Mouse (Mus musculus) limb, embryonic 11.5 days (tissue): ENCODE results near the gene Gm3183. TPM values are rescaled to one million over a fixed set of nuclear protein-coding genes. Genes with fewer than 3 reads are reported as not detected.
"Not testable (repeated sequence)": the region's sequence is repeated elsewhere in the genome, so short reads cannot be mapped to it uniquely, and the experiment has no call there.

Experiments
- ATAC-seq: fragments of 200-750 bp; cut with Nextera tagmentation; 2 replicates; pipeline ENCODE4 v1.8.0; 2017; ENCODE audit warnings: low read depth; ENCODE audit not compliant: insufficient number of reproducible peaks, low FRiP score, low TSS enrichment
- DNase-seq: peaks from one replicate; pipeline ENCODE4 v3.0.0-alpha.2; 2015; ENCODE audit warnings: low spot score
- H3K27ac ChIP-seq: fragments of 300-500 bp; sonication (generic); replicated peaks from 2 replicates; pipeline ENCODE4 v1.5.1; 2014; ENCODE audit warnings: low read depth, mild to moderate bottlenecking, low read length
- H3K27me3 ChIP-seq: fragments of 300-500 bp; sonication (generic); 2 replicates; pipeline ENCODE4 v1.6.1; 2014; ENCODE audit warnings: mild to moderate bottlenecking, low read length, mixed read lengths; ENCODE audit not compliant: control insufficient read depth, insufficient read depth
- H3K36me3 ChIP-seq: fragments of 300-500 bp; sonication (generic); 2 replicates; pipeline ENCODE4 v1.6.1; 2014; ENCODE audit warnings: mild to moderate bottlenecking, low read length, moderate library complexity, mixed read lengths; ENCODE audit not compliant: control insufficient read depth, insufficient read depth
- H3K4me1 ChIP-seq: fragments of 300-500 bp; sonication (generic); 2 replicates; pipeline ENCODE4 v1.6.1; 2014; ENCODE audit warnings: low read length, mixed read lengths; ENCODE audit not compliant: control insufficient read depth, insufficient read depth
- H3K4me2 ChIP-seq: fragments of 300-500 bp; sonication (generic); 2 replicates; pipeline ENCODE4 v1.6.1; 2014; ENCODE audit warnings: low read depth, mild to moderate bottlenecking, moderate library complexity; ENCODE audit not compliant: severe bottlenecking
- H3K4me3 ChIP-seq: fragments of 300-500 bp; sonication (generic); 2 replicates; pipeline ENCODE4 v1.5.1; 2014; ENCODE audit warnings: low read depth, low read length
- H3K9ac ChIP-seq: fragments of 300-500 bp; sonication (generic); 2 replicates; pipeline ENCODE4 v1.6.1; 2014; ENCODE audit warnings: mild to moderate bottlenecking, low read length
- H3K9me3 ChIP-seq: fragments of 300-500 bp; sonication (generic); 2 replicates; pipeline ENCODE4 v1.6.1; 2016; ENCODE audit warnings: low read length; ENCODE audit not compliant: control insufficient read depth
- WGBS: fragments of 180-500 bp; shearing (Covaris S2); extraction: QIAGEN DNeasy Blood & Tissue Kit; methylation state at CpG from one replicate; pipeline ENCODE4 v1.1.7; 2014; 5-methylcytosine and 5-hydroxymethylcytosine counted together
- polyA plus RNA-seq: library from polyadenylated mRNA; unstranded; fragments of >200 nt; fragmentation: Nextera tagmentation; extraction: Ambion mirVana; gene quantifications from 2 replicates; pipeline ENCODE4 v1.2.1, GENCODE M21; 2014

The Gm3183 gene
- not detected in 2 replicates for polyA plus RNA-seq

GRCm38 (mm10) chr5:94865136-94865535, at the start of gene Gm3183:
Gene Gm3183, plus strand, starts transcription at chr5:94865436.
- DNase-seq, H3K27ac ChIP-seq, H3K4me2 ChIP-seq, H3K36me3 ChIP-seq, H3K9me3 ChIP-seq, H3K27me3 ChIP-seq, H3K4me1 ChIP-seq, H3K4me3 ChIP-seq, ATAC-seq, H3K9ac ChIP-seq: not testable (repeated sequence)
- WGBS, result no CpG with 5 or more reads among the region's 1 CpGs

Other genes with a start within 250 kb of the Gm3183 start
- not detected in 2 replicates for gene Gm3147, start 249.1 kb upstream of the Gm3183 start, polyA plus RNA-seq
- not detected in 2 replicates for gene Gm6509, start 241.5 kb upstream of the Gm3183 start, polyA plus RNA-seq
- not detected in 2 replicates for gene Gm6205, start 217.1 kb upstream of the Gm3183 start, polyA plus RNA-seq
- not detected in 2 replicates for gene Gm6367, start 123.2 kb downstream of the Gm3183 start, polyA plus RNA-seq
- gene Gm7942, start 241.5 kb downstream of the Gm3183 start, polyA plus RNA-seq, result not detected in 2 replicates